Mouse (Mus musculus): Measurements from ENCODE around the gene Bmper. TPM values are rescaled to one million over a fixed set of nuclear protein-coding genes. Genes with fewer than 3 reads are reported as not detected.

Bmper gene
- polyA plus RNA-seq, 1 experiment from 2014 or later = 0.38 TPM

GRCm38 (mm10) chr9:23261834-23262233, 39.0 kb downstream of the Bmper start:
- H3K9ac ChIP-seq = no peak overlapping the region
- no peaks in the 10 kb centered on the region for H3K9me3 ChIP-seq (replicated peaks)
- ATAC-seq (ENCODE audit: insufficient read depth) = no peak
- no peak overlapping the region for H3K4me3 ChIP-seq (replicated peaks)
- no peaks in the 10 kb centered on the region for H3K36me3 ChIP-seq (replicated peaks)
- no peaks in the 10 kb centered on the region for H3K27me3 ChIP-seq
- no peak overlapping the region for H3K4me2 ChIP-seq
- H3K4me1 ChIP-seq (replicated peaks) = no peaks in the 10 kb centered on the region
- 65% methylated on average over 3 of the region's 3 CpGs for WGBS (ENCODE audit: insufficient replicate concordance)
- H3K27ac ChIP-seq (replicated peaks) = no peak overlapping the region

GRCm38 (mm10) chr9:23262851-23263250, 40.0 kb downstream of the Bmper start:
- H3K9me3 ChIP-seq (replicated peaks) = no peaks in the 10 kb centered on the region
- no peaks in the 10 kb centered on the region for H3K27me3 ChIP-seq
- H3K4me1 ChIP-seq (replicated peaks) = no peaks in the 10 kb centered on the region
- no peaks in the 10 kb centered on the region for H3K36me3 ChIP-seq (replicated peaks)
- H3K27ac ChIP-seq (replicated peaks) = no peak overlapping the region
- ATAC-seq (ENCODE audit: insufficient read depth) = no peak
- H3K4me2 ChIP-seq = no peak overlapping the region
- no peak overlapping the region for H3K4me3 ChIP-seq (replicated peaks)
- 61% methylated on average over 7 of the region's 7 CpGs for WGBS (ENCODE audit: insufficient replicate concordance)
- H3K9ac ChIP-seq = no peak overlapping the region

- Histone ChIP-seq H3K27ac (replicated peaks) (no peak overlapping the region), H3K9ac (no peak overlapping the region), H3K27me3 (no peaks in the 10 kb centered on the region), H3K4me3 (replicated peaks) (no peak overlapping the region), H3K4me2 (no peak overlapping the region), H3K36me3 (replicated peaks) (no peaks in the 10 kb centered on the region), H3K4me1 (replicated peaks) (no peaks in the 10 kb centered on the region), H3K9me3 (replicated peaks) (no peaks in the 10 kb centered on the region)
- ATAC-seq (ENCODE audit: insufficient read depth) = no peak
- 73% methylated on average over 4 of the region's 4 CpGs for whole genome bisulfite sequencing (ENCODE audit: insufficient replicate concordance)
Observed at GRCm38 (mm10) chr9:23264471-23264870, 41.6 kb downstream of the Bmper start.

- ATAC-seq (ENCODE audit: insufficient read depth) = no peak
- 42% methylated on average over 7 of the region's 7 CpGs for WGBS (ENCODE audit: insufficient replicate concordance)
- Histone ChIP-seq H3K4me1 (replicated peaks) (no peaks in the 10 kb centered on the region), H3K27me3 (no peaks in the 10 kb centered on the region), H3K4me3 (replicated peaks) (no peak overlapping the region), H3K36me3 (replicated peaks) (no peaks in the 10 kb centered on the region), H3K9me3 (replicated peaks) (no peaks in the 10 kb centered on the region), H3K27ac (replicated peaks) (no peak overlapping the region), H3K9ac (no peak overlapping the region), H3K4me2 (no peak overlapping the region)
Observed at GRCm38 (mm10) chr9:23268609-23269008, 45.7 kb downstream of the Bmper start.

- H3K36me3 ChIP-seq (replicated peaks) = no peaks in the 10 kb centered on the region
- WGBS (ENCODE audit: insufficient replicate concordance) = 32% methylated on average over 2 of the region's 2 CpGs
Observed at GRCm38 (mm10) chr9:23269087-23269486, 46.2 kb downstream of the Bmper start.

GRCm38 (mm10) chr9:23276244-23276643, 53.4 kb downstream of the Bmper start:
- no peak for ATAC-seq (ENCODE audit: insufficient read depth)
- Histone ChIP-seq H3K4me3 (replicated peaks) (no peak overlapping the region), H3K27ac (replicated peaks) (no peak overlapping the region), H3K4me1 (replicated peaks) (no peaks in the 10 kb centered on the region), H3K4me2 (no peak overlapping the region), H3K36me3 (replicated peaks) (no peaks in the 10 kb centered on the region), H3K9ac (no peak overlapping the region), H3K27me3 (no peaks in the 10 kb centered on the region), H3K9me3 (replicated peaks) (no peaks in the 10 kb centered on the region)
- 49% methylated on average over 4 of the region's 4 CpGs for WGBS (ENCODE audit: insufficient replicate concordance)

More at GRCm38 (mm10) chr9:23269087-23269486, 46.2 kb downstream of the Bmper start:
- no peak overlapping the region for H3K4me3 ChIP-seq (replicated peaks)
- H3K4me2 ChIP-seq = no peak overlapping the region
- H3K27me3 ChIP-seq = no peaks in the 10 kb centered on the region
- no peaks in the 10 kb centered on the region for H3K4me1 ChIP-seq (replicated peaks)
- H3K9ac ChIP-seq = no peak overlapping the region
- H3K27ac ChIP-seq (replicated peaks) = no peak overlapping the region
- no peaks in the 10 kb centered on the region for H3K9me3 ChIP-seq (replicated peaks)
- no peak for ATAC-seq (ENCODE audit: insufficient read depth)

GRCm38 (mm10) chr9:23284940-23285460, 62.1 kb downstream of the Bmper start:
- Histone ChIP-seq H3K4me2 (no peak overlapping the region), H3K9me3 (replicated peaks) (no peaks in the 10 kb centered on the region), H3K27ac (replicated peaks) (no peak overlapping the region), H3K4me3 (replicated peaks) (no peak overlapping the region), H3K9ac (no peak overlapping the region), H3K27me3 (no peaks in the 10 kb centered on the region), H3K36me3 (replicated peaks) (no peaks in the 10 kb centered on the region), H3K4me1 (replicated peaks) (no peaks in the 10 kb centered on the region)
- no peak for ATAC-seq (ENCODE audit: insufficient read depth)
- 65% methylated on average over 4 of the region's 4 CpGs for WGBS (ENCODE audit: insufficient replicate concordance)

- Histone ChIP-seq H3K27me3 (no peaks in the 10 kb centered on the region), H3K36me3 (replicated peaks) (no peaks in the 10 kb centered on the region), H3K4me1 (replicated peaks) (no peaks in the 10 kb centered on the region)
Observed at GRCm38 (mm10) chr9:23293574-23293973, 70.7 kb downstream of the Bmper start.

GRCm38 (mm10) chr9:23295569-23295968, 72.7 kb downstream of the Bmper start:
- 57% methylated on average over 6 of the region's 6 CpGs for whole genome bisulfite sequencing (ENCODE audit: insufficient replicate concordance)
- no peak overlapping the region for H3K9ac ChIP-seq
- H3K27ac ChIP-seq (replicated peaks) = no peak overlapping the region
- H3K4me2 ChIP-seq = no peak overlapping the region
- H3K27me3 ChIP-seq = no peaks in the 10 kb centered on the region
- H3K36me3 ChIP-seq (replicated peaks) = no peaks in the 10 kb centered on the region
- ATAC-seq (ENCODE audit: insufficient read depth) = no peak
- H3K4me1 ChIP-seq (replicated peaks) = no peaks in the 10 kb centered on the region
- H3K9me3 ChIP-seq (replicated peaks) = no peaks in the 10 kb centered on the region
- no peak overlapping the region for H3K4me3 ChIP-seq (replicated peaks)

More at GRCm38 (mm10) chr9:23293574-23293973, 70.7 kb downstream of the Bmper start:
- Histone ChIP-seq H3K27ac (replicated peaks) (no peak overlapping the region), H3K4me2 (no peak overlapping the region), H3K9me3 (replicated peaks) (no peaks in the 10 kb centered on the region), H3K4me3 (replicated peaks) (no peak overlapping the region), H3K9ac (no peak overlapping the region)
- WGBS (ENCODE audit: insufficient replicate concordance) = 49% methylated on average over 3 of the region's 3 CpGs
- ATAC-seq (ENCODE audit: insufficient read depth) = no peak

GRCm38 (mm10) chr9:23297491-23298170, 74.8 kb downstream of the Bmper start:
- no peaks in the 10 kb centered on the region for H3K27me3 ChIP-seq
- H3K9me3 ChIP-seq (replicated peaks) = no peaks in the 10 kb centered on the region
- H3K4me3 ChIP-seq (replicated peaks) = no peak overlapping the region
- WGBS (ENCODE audit: insufficient replicate concordance) = 57% methylated on average over 8 of the region's 8 CpGs
- no peak for ATAC-seq (ENCODE audit: insufficient read depth)
- H3K36me3 ChIP-seq (replicated peaks) = no peaks in the 10 kb centered on the region
- no peak overlapping the region for H3K27ac ChIP-seq (replicated peaks)
- no peak overlapping the region for H3K4me2 ChIP-seq
- H3K4me1 ChIP-seq (replicated peaks) = no peaks in the 10 kb centered on the region
- no peak overlapping the region for H3K9ac ChIP-seq

GRCm38 (mm10) chr9:23300376-23300775, 77.5 kb downstream of the Bmper start:
- H3K9ac ChIP-seq = no peak overlapping the region
- H3K4me3 ChIP-seq (replicated peaks) = no peak overlapping the region
- no peaks in the 10 kb centered on the region for H3K36me3 ChIP-seq (replicated peaks)
- H3K27me3 ChIP-seq = no peaks in the 10 kb centered on the region
- ATAC-seq (ENCODE audit: insufficient read depth) = no peak
- no peaks in the 10 kb centered on the region for H3K9me3 ChIP-seq (replicated peaks)
- no peak overlapping the region for H3K27ac ChIP-seq (replicated peaks)
- no peak overlapping the region for H3K4me2 ChIP-seq
- no peaks in the 10 kb centered on the region for H3K4me1 ChIP-seq (replicated peaks)
- WGBS (ENCODE audit: insufficient replicate concordance) = 76% methylated on average over 8 of the region's 8 CpGs

GRCm38 (mm10) chr9:23305681-23306080, 82.8 kb downstream of the Bmper start:
- Histone ChIP-seq H3K9ac (no peak overlapping the region), H3K27me3 (no peaks in the 10 kb centered on the region), H3K27ac (replicated peaks) (no peak overlapping the region), H3K4me3 (replicated peaks) (no peak overlapping the region), H3K4me2 (no peak overlapping the region), H3K9me3 (replicated peaks) (no peaks in the 10 kb centered on the region), H3K36me3 (replicated peaks) (no peaks in the 10 kb centered on the region), H3K4me1 (replicated peaks) (no peaks in the 10 kb centered on the region)
- ATAC-seq (ENCODE audit: insufficient read depth) = no peak
- WGBS (ENCODE audit: insufficient replicate concordance) = 62% methylated on average over 4 of the region's 4 CpGs

All from liver, embryonic 15.5 days (tissue).